11 mouse cellular contexts compared by ENCODE assay signal in genomic region chr1:92772101-92772783, GRCm38 (mm10). TPM values are rescaled to one million over a fixed set of nuclear protein-coding genes. Genes with fewer than 3 reads are reported as not detected.
DNase-seq lines count a peak whose midpoint lies in the region; ATAC-seq and TF ChIP-seq lines count a peak whose summit lies in the region.
"Had no signal": no experiment of that assay in that cellular context is flagged by ENCODE, and none has a peak within 500 bp of the region (broad histone marks: within the 10 kb centered on the region; RNA-seq: fewer than 3 reads in every experiment).

No protein-coding gene starts in this region.

- no peaks in the 10 kb centered on the region for H3K9me3 ChIP-seq in hindbrain, embryonic 10.5 days
- no peaks in the 10 kb centered on the region for H3K9me3 ChIP-seq in hindbrain, embryonic 12.5 days (replicated peaks)
- no peaks in the 10 kb centered on the region for H3K9me3 ChIP-seq in limb, embryonic 12.5 days
- no peaks in the 10 kb centered on the region for H3K9me3 ChIP-seq in stomach, embryonic 15.5 days

- no peak for ATAC-seq in hindbrain, embryonic 12.5 days (ENCODE audit: low FRiP score)
- ATAC-seq in limb, embryonic 12.5 days (ENCODE audit: insufficient number of reproducible peaks, insufficient read depth, low FRiP score, low TSS enrichment, low read depth): no peak
- no peak for ATAC-seq in stomach, embryonic 15.5 days (ENCODE audit: insufficient read depth, low FRiP score, low read depth)
- ATAC-seq: lung, postnatal 0 days had no signal

- intact Hi-C loops in left cerebral cortex, postnatal 14 days (cut with DNase I): no loop called here

- H3K4me2 ChIP-seq in hindbrain, embryonic 12.5 days (replicated peaks): no peak overlapping the region
- 0 out of 2 replicates have a peak overlapping the region, but pooled peaks have one; percentile 21 for H3K4me2 ChIP-seq in limb, embryonic 12.5 days
- no peak overlapping the region for H3K4me2 ChIP-seq in stomach, embryonic 15.5 days

- peak overlapping the region; percentile 42; the same call in 1 of the 2 replicates for H3K27ac ChIP-seq in hindbrain, embryonic 10.5 days
- H3K27ac ChIP-seq in hindbrain, embryonic 12.5 days: no peak overlapping the region
- H3K27ac ChIP-seq in limb, embryonic 12.5 days: peak overlapping the region; percentile 45; the same call in 1 of the 2 replicates
- H3K27ac ChIP-seq in stomach, embryonic 15.5 days: peak overlapping the region; percentile 28; the same call in 1 of the 2 replicates
- H3K27ac ChIP-seq in cerebellum, adult 2 months (ENCODE audit: insufficient read depth, low read length): no peak overlapping the region

- no peak overlapping the region for H3K9ac ChIP-seq in hindbrain, embryonic 12.5 days
- 0 out of 2 replicates have a peak overlapping the region, but pooled peaks have one; percentile 23 for H3K9ac ChIP-seq in limb, embryonic 12.5 days (replicated peaks)
- no peak overlapping the region for H3K9ac ChIP-seq in stomach, embryonic 15.5 days

- 66% methylated on average over 9 of the region's 9 CpGs for WGBS in hindbrain, embryonic 10.5 days
- 68% methylated on average over 9 of the region's 9 CpGs for WGBS in hindbrain, embryonic 12.5 days
- WGBS in limb, embryonic 12.5 days: 19% methylated on average over 9 of the region's 9 CpGs
- WGBS in stomach, embryonic 15.5 days: 46% methylated on average over 9 of the region's 9 CpGs
- WGBS in cerebellum, adult 2 months: 86% methylated on average over 9 of the region's 9 CpGs

- no peak for TF ChIP-seq POLR2A in cerebellum, adult 2 months (IDR thresholded peaks at IDR 0.05; ENCODE audit: borderline replicate concordance, insufficient read depth, low read length)

- H3K4me3 ChIP-seq in hindbrain, embryonic 10.5 days: no peak overlapping the region
- H3K4me3 ChIP-seq in hindbrain, embryonic 12.5 days: no peak overlapping the region
- H3K4me3 ChIP-seq in limb, embryonic 12.5 days (replicated peaks): no peak overlapping the region
- H3K4me3 ChIP-seq in stomach, embryonic 15.5 days (replicated peaks): no peak overlapping the region
- no peak overlapping the region for H3K4me3 ChIP-seq in cerebellum, adult 2 months (replicated peaks; ENCODE audit: insufficient read depth, low read depth, low read length)

- H3K27me3 ChIP-seq in hindbrain, embryonic 10.5 days (ENCODE audit: insufficient read depth, poor library complexity, severe bottlenecking): no peaks in the 10 kb centered on the region
- H3K27me3 ChIP-seq in hindbrain, embryonic 12.5 days: no peaks in the 10 kb centered on the region
- peaks cover 10% of the 10 kb centered on the region for H3K27me3 ChIP-seq in limb, embryonic 12.5 days
- no peaks in the 10 kb centered on the region for H3K27me3 ChIP-seq in stomach, embryonic 15.5 days (replicated peaks)
- H3K27me3 ChIP-seq in cerebellum, adult 2 months (ENCODE audit: control insufficient read depth, insufficient read depth, low read length): no peaks in the 10 kb centered on the region

- DNase-seq in hindbrain, embryonic 10.5 days (ENCODE audit: low spot score): no peak
- DNase-seq in forelimb bud, embryonic 11.5 days (ENCODE audit: low read depth, low spot score): peak; percentile 53
- no peak for DNase-seq in left cerebral cortex, postnatal 14 days (ENCODE audit: low spot score in 2 of 2)
- no peak for DNase-seq in cerebellum, adult 2 months
- no peak for DNase-seq in left cerebral cortex, adult 9 months (ENCODE audit: low spot score in 2 of 2)
- DNase-seq: kidney, adult 11 months; thymus, adult 2 months had no signal

- H3K4me1 ChIP-seq in hindbrain, embryonic 10.5 days (replicated peaks): peaks cover 54% of the 10 kb centered on the region
- peaks cover 14% of the 10 kb centered on the region for H3K4me1 ChIP-seq in hindbrain, embryonic 12.5 days
- H3K4me1 ChIP-seq in limb, embryonic 12.5 days (replicated peaks): peaks cover 42% of the 10 kb centered on the region
- H3K4me1 ChIP-seq in stomach, embryonic 15.5 days: 0 out of 2 replicates have a peak, but pooled peaks cover 7% of the 10 kb centered on the region
- no peaks in the 10 kb centered on the region for H3K4me1 ChIP-seq in cerebellum, adult 2 months (ENCODE audit: control insufficient read depth, insufficient read depth, low read length)

- no peaks in the 10 kb centered on the region for H3K36me3 ChIP-seq in hindbrain, embryonic 10.5 days
- H3K36me3 ChIP-seq in hindbrain, embryonic 12.5 days: no peaks in the 10 kb centered on the region
- H3K36me3 ChIP-seq in limb, embryonic 12.5 days: no peaks in the 10 kb centered on the region
- H3K36me3 ChIP-seq in stomach, embryonic 15.5 days: no peaks in the 10 kb centered on the region

- TF ChIP-seq CTCF in cerebellum, adult 2 months (IDR thresholded peaks at IDR 0.05; ENCODE audit: borderline replicate concordance, insufficient read depth, low read depth, low read length): no peak

RNA-seq across cellular contexts. Expression of gene Gpc1, which starts 59.2 kb away (rescaled TPM):
- polyA plus RNA-seq in hindbrain, embryonic 10.5 days (2016; fragmentation: Nextera tagmentation; extraction: Ambion mirVana): 72.1 and 76.0 TPM in 2 replicates
- polyA plus RNA-seq in hindbrain, embryonic 12.5 days (2016; fragmentation: Nextera tagmentation; extraction: Ambion mirVana): 79.8 and 80.2 TPM in 2 replicates
- polyA plus RNA-seq in limb, embryonic 12.5 days (2016; fragmentation: Nextera tagmentation; extraction: Ambion mirVana): 82.2 and 87.9 TPM in 2 replicates
- polyA plus RNA-seq in stomach, embryonic 15.5 days (2015; fragmentation: Nextera tagmentation; extraction: Ambion mirVana): 48.7 TPM in 2 replicates
- 10 to 100 TPM; 73.9 to 88.5 TPM for total RNA-seq in left cerebral cortex, postnatal 14 days (2021)
- polyA plus RNA-seq in cerebellum, adult 2 months (2012; rRNA removed): 59.2 and 62.5 TPM in 2 replicates

Comparison
In these comparisons a context has a peak if more than half of its experiments do, and no peak if none do; other contexts are left out.
1. H3K27ac ChIP-seq: peak in hindbrain, embryonic 10.5 days (single experiment), limb, embryonic 12.5 days (single experiment) and stomach, embryonic 15.5 days (single experiment); none in hindbrain, embryonic 12.5 days (single experiment) and cerebellum, adult 2 months (single experiment).